Mouse (Mus musculus) gastrocnemius, adult 2 months (tissue): Measurements from ENCODE around the gene Znrd1. TPM values are rescaled to one million over a fixed set of nuclear protein-coding genes. Genes with fewer than 3 reads are reported as not detected.
"Not testable (repeated sequence)": the region's sequence is repeated elsewhere in the genome, so short reads cannot be mapped to it uniquely, and the experiment has no call there.

Source experiments
- DNase-seq: peaks from one replicate; pipeline ENCODE4 v3.0.0; 2022
- H3K27ac ChIP-seq: fragments of 200-600 bp; 2 replicates; pipeline ENCODE4 v1.8.1; 2022; ENCODE audit warnings: mild to moderate bottlenecking
- H3K4me3 ChIP-seq: fragments of 200-600 bp; 2 replicates; pipeline ENCODE4 v1.8.1; 2022; ENCODE audit warnings: mild to moderate bottlenecking, moderate library complexity
- CTCF ChIP-seq: fragments of 200-600 bp; IDR thresholded peaks from 2 replicates; pipeline ENCODE4 v1.8.1; 2022; ENCODE audit warnings: antibody characterized with exemption, mild to moderate bottlenecking, moderate library complexity
- intact Hi-C: fragments of 180-260 bp; cut with DNase I; formaldehyde crosslinking; loops from one replicate; pipeline ENCODE4 v1.15.1; 2025
- long read RNA-seq, 2 experiments: library from polyadenylated mRNA; stranded (forward); transcript quantifications; one replicate each; pipeline ENCODE4 v2.0.0; 2021
- total RNA-seq, 2 experiments: library from RNA; stranded (reverse); gene quantifications; 2 replicates each; pipeline ENCODE4 v1.2.3; 2021

Gene Znrd1
- 10 to 100 TPM; 17.7 to 23.6 TPM for total RNA-seq
- long read RNA-seq, experiment 1, transcript Znrd1-202 (5 exons, 710 nt), result major isoform, 8 of 8 reads
- long read RNA-seq, experiment 1, partial matches to known transcripts, result 0 of 8 reads
- long read RNA-seq, experiment 1, other reads (novel, unspliced or antisense), result 0 of 8 reads
- long read RNA-seq, experiment 2, transcript Znrd1-202 (5 exons, 710 nt), result major isoform, 6 of 8 reads
- long read RNA-seq, experiment 2, partial matches to known transcripts, result 0 of 8 reads
- long read RNA-seq, experiment 2, other reads (novel, unspliced or antisense), result 0 of 8 reads

DNA sequence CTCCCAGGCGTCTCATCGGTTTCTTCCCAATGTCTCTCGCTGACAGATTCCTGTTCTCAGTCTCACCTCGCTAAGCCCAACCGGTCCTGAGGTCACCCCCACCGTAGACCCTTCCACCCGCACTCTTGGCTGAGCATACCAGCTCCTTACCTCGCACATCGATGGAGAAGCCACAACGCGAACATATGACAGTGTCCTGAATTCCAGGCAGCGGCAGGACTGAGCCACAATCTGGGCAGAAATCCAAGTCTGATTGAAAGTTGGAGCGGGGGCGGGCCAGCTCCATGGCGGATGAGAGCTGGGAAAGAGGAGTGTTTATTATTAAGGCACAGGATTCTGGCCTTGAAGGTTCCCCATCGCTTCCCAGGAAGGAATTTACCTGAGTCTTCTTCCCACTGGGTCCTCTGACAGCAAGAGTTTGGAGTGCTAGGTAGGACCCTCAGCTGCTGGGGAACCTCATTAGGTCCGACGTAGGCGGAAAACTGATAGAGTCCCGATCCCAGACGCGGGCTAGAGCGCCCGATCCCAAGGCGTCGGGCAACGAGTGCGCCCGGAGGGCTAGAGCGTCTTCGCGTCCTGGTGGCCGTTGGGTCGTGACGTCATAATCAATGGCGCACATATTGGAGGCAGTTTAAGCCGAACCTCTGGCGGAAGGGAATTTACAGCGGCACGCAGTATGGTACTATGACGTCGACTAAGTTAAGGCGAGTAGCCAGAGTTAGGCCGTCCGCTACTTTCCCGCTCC is at the start of gene Znrd1, which contains the start of gene Znrd1as:
Gene Znrd1, minus strand, starts transcription at position 561 of the 745 bp plus-strand sequence.
Gene Znrd1as, plus strand, starts transcription at position 594 of the 745 bp plus-strand sequence.
- Histone ChIP-seq H3K27ac (peak within 1 kb of the TSS; percentile 96), H3K4me3 (peak within 1 kb of the TSS; percentile 90)
- intact Hi-C loops, result loop anchor here (10.0 kb wide), 1 partner anchor 683 kb away; the partner anchor contains the start of gene Trim39
- DNase-seq, result peak; percentile 96
- TF ChIP-seq CTCF, result peak; percentile 11; the same call in 1 of the 2 replicates

DNA sequence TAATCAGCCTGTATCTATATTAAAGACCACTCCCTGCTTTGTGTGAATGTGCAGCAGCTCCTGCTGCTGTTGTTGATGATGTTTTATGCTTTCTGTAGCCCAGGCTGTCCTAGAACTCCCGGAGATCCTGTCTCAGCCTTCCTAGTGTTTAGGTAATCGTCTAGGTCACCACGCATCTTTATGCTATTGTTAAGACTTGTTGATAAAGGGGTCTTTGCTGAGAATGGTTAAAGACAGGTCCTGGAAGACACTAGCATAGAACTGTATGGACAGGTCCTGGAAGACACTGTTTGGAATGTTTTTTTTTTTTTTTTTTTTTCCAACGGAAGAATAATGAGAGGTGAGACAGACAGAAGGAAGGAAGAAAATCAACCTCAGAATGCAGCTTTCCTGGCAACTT is 45.0 kb upstream of the Znrd1 start:
- DNase-seq, result no peak
- no peak for TF ChIP-seq CTCF
- H3K27ac ChIP-seq, result no peak overlapping the region
- intact Hi-C loops, result no loop called here
- H3K4me3 ChIP-seq, result peak overlapping the region; percentile 78; the same call in 1 of the 2 replicates

DNA sequence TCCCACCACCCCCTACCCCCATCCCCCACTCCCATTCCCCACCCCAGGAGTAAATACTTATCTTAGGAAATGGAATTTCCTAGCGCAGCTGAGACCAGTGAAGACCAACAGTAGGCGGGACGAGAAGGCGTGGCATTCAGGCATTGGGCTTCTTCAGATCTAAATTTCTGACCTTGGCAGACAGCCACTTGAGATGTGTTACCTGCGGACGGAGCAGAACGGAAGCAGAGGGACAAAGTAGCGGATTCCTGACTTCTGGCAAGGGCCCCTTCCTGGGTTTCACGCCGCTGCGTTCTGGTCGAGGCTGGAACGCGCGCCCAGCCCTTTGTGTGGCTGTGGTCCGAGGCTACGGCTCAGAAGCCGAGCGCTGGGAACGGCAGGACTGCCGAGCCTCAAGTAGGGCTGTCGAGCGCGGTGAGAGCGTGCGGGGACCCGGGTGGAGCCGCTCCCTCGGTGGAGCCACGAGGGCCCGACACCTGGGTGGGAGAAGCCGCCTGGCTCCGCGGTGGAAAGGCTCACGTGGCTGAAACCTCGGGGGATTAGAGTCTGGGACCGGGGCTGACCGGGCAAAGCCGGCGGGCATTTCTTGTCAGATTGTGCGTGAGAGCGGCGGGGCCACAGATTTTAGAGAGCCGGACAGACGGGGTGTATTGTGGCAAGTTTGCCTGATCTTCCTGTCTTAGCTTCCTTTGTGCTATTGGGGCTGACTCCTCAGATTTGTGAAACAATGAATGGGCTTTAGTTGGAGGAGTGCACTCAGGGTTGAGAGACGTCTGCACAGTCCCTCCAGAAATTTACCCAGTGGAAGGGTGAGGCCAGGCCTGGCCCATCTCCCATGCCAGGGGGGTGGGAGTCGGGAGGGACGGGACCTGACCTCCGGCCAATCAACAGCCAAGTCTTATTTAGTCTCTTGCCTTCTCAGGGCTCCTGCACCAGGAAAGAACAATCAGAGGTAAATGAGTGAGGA is 44.3 kb upstream of the Znrd1 start:
- peak overlapping the region; percentile 56 for H3K27ac ChIP-seq
- intact Hi-C loops, result no loop called here
- TF ChIP-seq CTCF, result no peak
- peak; percentile 27 for DNase-seq
- H3K4me3 ChIP-seq, result peak overlapping the region; percentile 78

DNA sequence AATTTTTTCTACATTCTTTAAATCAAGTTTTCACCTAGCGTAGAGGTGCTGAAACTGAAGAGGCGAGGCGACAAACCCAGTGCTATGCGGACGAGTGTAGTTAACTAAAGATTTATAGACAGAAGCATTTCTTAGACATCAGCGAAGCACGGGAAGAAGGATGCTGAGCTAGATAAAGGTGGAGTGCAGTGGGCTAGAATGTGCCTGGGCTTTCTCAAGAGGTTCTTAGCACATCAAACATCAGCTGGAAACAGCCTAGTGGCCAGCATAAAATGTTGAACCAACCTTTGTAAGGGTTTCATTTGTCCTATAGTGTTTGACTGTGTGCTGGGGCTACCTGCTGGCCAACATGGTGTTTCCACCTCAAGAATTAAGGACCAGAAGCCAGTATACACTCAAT is 42.5 kb upstream of the Znrd1 start, which contains the start of gene Zfp57:
Gene Zfp57, plus strand, starts transcription at position 301 of the 400 bp plus-strand sequence.
- intact Hi-C loops, result no loop called here
- Histone ChIP-seq H3K4me3 (no peak within 1 kb of the TSS), H3K27ac (no peak within 1 kb of the TSS)
- TF ChIP-seq CTCF, result no peak
- no peak for DNase-seq

DNA sequence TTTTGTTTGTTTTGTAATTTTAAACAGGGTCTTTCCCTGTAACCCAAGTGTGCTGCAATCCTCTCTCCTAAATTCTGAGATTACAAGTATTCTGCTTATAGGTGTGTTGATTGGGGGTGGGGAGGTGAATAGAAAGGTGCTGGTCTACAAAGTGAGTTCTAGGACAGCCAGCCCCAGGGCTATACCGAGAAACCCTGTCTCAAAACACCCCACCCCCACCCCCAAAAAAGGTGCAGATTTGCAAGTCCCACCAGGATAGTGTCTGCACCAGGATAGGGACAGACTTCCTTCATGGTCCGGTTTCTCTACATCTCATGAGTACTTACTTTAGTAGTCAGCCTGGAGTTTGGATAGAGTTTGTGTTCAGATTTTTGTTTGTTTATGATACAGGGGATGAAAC is 40.1 kb upstream of the Znrd1 start:
- no peak for TF ChIP-seq CTCF
- no peak overlapping the region for H3K4me3 ChIP-seq
- no peak for DNase-seq
- intact Hi-C loops, result no loop called here
- no peak overlapping the region for H3K27ac ChIP-seq

DNA sequence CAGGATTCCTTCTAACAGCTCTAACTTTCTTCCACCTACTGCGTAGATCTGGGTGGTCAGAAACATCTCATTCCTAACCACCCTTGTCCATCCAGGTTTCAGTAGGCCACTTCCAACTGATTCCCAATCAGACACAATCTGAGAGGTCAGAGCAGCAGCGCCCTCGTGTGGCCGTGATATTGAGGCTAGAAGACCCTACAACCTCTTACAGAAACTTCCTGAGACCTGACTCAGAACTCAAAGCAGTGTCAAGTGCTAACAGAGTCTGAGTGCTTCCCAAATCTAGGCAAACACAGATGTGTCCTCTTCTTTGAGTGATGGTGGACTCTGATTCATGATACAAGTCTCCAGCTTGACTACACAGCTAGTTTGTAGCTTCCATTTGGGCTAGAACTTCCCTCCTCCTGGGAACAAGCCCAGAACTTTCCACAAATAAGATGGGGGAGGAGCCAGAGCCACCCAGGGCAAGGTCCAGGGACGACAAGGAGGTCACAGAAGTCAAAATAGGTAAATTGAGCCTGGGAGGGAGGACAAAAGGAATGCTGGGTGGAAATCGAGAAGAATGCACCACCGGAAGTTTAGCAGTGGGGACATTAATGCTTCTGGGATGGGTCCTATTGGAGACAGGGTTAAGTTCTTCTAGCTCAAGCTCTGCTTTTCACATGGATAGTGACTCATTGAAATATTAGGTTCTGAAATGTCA is 38.8 kb upstream of the Znrd1 start:
- intact Hi-C loops, result loop anchor here (1.0 to 2.0 kb wide), 2 partner anchors 50 to 82 kb away; no protein-coding TSS in a partner anchor

DNA sequence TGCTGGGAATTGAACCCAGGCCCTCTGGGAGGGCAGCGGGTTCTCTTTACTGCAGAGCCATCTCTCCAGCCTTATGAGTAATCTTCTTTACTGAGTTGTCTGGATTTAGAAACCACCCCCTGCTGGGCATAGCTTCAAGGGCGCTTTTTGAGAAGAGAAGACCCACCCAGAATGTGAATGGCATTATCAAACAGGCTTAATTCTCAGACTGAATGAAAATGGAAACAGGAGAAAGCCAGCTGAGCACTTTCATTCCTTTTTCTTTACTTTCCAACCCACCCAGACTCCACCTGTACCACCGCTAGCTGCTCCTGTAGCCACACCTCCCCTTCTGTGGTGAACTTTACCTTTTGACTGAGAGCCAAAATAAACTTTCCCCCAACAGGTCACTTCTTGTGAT is 37.1 kb upstream of the Znrd1 start:
- intact Hi-C loops, result no loop called here
- DNase-seq, result no peak
- TF ChIP-seq CTCF, result no peak
- Histone ChIP-seq H3K4me3 (no peak overlapping the region), H3K27ac (no peak overlapping the region)

More for the DNA sequence above, 38.8 kb upstream of the Znrd1 start:
- H3K27ac ChIP-seq, result no peak overlapping the region
- peak; percentile 87 for TF ChIP-seq CTCF
- no peak overlapping the region for H3K4me3 ChIP-seq
- DNase-seq, result peak; percentile 82

DNA sequence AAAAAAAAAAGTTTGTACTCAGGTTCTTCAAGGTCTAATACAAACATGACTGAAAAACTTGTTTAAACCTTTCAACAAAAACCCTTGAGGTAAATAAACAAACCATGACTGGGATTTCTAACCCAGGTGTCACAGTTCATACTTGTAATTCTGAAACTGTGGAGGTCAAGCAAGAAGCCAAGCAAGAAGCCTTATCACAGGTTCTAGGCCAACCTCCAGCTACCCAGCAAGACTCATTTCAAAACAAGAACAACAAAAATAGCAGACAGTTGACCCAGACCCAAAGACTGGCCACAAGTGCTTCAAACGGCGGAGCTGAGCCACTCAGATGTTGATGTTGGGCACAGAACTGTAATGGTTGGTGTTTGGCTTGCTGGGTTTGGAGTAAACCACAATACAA is 36.2 kb upstream of the Znrd1 start:
- H3K4me3 ChIP-seq, result no peak overlapping the region
- no peak overlapping the region for H3K27ac ChIP-seq
- no peak for DNase-seq
- intact Hi-C loops, result no loop called here
- TF ChIP-seq CTCF, result no peak

DNA sequence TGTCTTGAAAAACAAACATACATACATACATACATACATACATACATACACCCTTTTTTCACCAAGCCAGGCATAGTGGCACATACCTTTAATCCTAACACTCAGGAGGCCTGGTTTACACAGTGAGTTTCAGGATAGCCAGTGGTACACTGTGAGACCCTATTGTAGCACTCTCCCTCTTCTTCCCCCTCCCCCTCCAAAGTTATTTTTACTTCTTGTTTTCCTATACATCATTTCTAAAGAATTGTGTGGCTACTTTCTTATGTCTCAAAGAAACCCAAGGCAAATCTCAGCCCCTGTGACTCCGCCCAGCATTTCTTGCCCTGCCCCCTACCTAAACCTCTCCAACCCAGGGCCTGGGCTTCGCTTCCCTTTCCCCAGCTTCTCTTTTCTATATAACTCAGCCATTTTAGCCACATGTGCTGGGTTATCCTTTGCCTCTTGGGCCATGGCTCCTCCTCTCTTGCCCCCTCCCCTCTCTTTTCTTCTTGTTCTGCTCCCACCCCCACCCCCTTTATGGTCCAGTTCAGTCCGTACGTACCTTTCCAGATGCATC is 35.5 kb upstream of the Znrd1 start:
- no peak overlapping the region for H3K27ac ChIP-seq
- intact Hi-C loops, result no loop called here
- DNase-seq, result no peak
- TF ChIP-seq CTCF, result no peak
- no peak overlapping the region for H3K4me3 ChIP-seq

DNA sequence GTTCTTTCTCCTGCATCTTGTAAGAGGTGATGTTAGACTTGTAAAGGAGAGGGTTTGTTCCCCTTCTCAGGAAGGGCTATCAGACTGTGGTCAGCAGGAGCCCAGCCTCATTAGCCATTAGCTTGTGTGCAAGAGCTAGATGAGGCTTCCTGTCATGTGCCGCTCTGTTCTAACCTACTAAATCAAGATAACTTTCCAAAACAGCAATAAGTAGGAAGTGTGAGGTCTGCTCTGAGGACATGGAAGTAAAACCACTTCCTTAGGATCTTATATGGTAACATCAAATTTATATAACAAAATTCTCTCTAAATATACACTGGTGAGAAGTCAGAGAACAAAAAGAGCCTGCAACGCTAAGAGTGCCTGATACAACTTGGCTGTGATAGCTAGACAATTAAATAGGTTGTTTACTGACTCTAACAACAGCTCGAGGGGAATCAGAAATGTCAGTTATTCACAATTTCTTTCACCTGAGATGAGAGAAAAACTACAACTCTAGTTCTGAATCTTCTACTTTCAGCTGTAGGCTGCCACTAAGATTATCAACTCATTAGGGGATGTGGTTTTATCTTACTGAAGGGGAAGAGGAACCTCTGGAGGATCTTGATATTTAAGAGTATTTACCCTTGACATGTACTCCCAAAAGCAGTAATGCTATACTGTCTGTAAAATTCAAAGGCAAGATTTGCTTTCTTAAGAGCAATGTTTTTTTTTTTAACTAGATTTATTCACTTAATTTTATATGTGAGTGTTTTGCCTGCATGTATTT is 34.2 kb upstream of the Znrd1 start:
- no peak overlapping the region for H3K4me3 ChIP-seq
- intact Hi-C loops, result no loop called here
- no peak for DNase-seq
- H3K27ac ChIP-seq, result no peak overlapping the region
- TF ChIP-seq CTCF, result no peak

DNA sequence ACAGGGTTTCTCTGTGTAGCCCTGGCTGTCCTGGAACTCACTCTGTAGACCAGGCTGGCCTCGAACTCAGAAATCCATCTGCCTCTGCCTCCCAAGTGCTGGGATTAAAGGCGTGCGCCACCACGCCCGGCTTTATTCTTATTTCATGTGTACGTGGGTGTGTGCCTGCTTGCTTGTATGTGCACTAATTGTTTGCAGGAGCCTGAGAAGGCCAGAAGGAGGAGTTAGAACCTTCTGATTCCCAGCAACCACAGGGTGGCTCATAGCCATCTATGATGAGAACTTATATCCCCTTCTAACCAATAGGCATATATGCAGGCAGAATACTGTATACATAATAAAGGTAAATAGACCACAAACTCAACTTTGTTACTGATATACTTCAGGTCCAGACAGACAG is 32.3 kb upstream of the Znrd1 start:
- DNase-seq, H3K27ac ChIP-seq, H3K4me3 ChIP-seq, intact Hi-C loops: not testable (repeated sequence)
